Mouse (Mus musculus) regulatory T cell (primary cell): Measurements from ENCODE around the gene Lin7b.

Source experiments
- in situ Hi-C: fragments of 300-600 bp; cut with MboI, MseI; formaldehyde crosslinking; loops from one replicate; pipeline ENCODE4 v1.15.1; 2025; ENCODE audit warnings: high pct_unique_total_duplicates

Gene Lin7b

DNA sequence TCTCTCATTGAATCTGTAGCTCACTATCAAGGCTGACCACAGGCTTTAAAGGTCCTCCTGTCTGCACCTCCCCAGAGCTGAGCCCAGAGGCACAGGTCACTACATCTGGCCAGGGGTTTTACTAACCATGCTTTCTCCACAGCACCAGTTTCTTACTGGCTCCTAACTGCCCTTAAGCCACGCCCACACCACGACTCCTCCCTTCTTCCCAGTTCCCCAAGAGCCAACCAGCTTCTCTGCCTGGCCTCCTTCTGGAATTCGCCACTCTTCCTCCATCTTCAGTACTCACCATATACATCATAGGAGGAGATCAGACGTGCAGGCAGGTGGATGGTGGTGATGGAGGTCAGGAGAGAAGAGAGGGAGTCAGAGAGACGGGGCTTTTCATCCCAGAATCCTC, 17.3 kb downstream of the Lin7b start:
- in situ Hi-C loops = no loop called here

DNA sequence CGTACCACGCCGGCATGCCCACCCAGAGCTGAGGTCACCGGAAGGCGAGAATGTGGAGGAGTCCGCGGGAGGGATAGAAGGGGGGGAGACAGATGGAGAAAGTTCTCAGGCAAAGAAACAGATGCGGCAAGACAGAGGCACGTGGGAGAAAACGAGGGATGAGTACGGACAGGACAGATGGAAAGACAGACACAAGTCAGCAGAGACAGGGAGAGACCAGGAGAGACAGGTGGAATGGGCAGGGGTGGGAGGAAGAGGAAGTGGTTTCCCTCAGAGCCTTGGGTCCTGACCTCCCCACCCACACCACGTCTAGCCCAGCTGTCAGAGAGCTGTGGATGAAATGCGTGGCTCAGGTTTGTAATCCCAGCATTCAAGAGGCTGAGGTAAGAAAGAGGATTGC, 23.5 kb downstream of the Lin7b start:
- in situ Hi-C loops = no loop called here

DNA sequence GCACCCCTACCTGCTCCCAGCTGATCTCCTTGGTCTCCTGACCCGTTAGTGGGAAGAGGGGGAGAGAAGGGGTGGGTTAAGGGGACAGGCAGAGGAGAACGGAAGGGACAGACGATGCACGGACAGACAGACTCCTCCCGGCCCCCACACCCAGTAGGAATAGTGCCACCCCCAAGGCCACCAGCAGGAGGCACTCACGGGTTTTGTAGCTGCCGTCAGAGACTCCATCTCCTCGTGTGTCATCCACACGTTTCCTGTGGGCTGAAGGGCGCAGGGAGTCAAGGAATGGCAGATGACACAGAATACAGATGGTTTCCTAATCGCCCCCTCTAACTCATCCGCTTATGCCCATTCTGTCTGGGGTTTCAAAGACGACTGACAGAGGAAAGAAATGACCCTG, 26.8 kb downstream of the Lin7b start:
- in situ Hi-C loops = no loop called here

DNA sequence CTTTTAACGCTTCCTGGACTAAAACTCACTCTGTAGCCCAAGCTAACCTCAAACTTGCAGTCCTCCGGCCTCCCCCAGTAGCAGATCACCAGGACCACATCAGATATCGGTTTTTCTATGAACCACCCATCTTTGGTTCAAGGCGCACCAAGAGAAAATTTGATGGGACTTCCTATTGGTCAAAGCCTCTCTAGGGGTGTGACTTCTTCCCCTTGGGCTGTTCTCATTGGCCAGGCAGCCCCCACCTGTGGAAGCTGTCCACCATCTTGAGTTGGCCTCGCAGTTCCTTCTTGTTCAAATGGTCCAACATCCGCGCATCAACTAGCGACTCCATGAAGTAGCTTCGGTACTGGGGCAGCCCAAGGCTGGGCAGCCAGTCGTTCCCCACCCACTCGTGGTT, 28.3 kb downstream of the Lin7b start:
- in situ Hi-C loops = no loop called here

DNA sequence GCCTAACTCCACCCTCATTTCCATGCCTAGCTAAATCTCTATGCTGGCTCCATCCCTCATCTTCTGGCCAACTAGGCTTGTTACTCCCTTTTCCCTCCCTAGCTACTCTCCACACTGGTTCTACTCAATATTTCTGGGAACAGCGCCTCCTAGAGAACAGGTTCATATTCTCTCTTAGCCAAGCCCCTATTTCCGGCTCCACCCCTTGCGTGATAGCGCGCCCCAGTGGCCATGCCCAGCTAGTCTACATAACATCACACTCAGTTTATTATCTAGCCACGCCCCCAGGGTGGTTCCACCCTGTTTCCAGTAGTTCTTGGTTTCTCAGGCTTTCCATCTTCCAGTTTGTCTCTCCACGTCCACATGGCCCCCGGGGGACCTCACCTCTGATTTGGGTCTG, 29.1 kb downstream of the Lin7b start:
- in situ Hi-C loops = no loop called here

DNA sequence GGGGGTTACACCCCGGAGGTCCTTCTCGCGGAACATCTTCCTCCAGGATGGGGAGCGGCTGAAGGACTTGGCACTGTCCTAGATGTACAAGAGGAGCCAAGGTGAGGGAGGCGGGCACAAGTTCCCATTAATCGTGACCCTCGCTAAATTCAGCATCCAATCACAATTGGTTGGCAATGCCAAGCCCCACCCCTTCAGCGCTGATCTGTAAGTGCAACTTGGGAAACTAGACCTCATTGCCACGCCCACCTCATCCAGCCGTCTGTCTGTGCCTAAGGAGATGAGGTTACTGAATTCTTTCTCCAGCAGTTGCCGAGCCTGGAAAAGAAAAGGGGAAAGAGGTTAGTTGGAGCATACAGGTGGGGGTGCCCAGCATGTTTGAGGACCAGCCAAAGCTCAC, 29.7 kb downstream of the Lin7b start:
- in situ Hi-C loops = no loop called here

DNA sequence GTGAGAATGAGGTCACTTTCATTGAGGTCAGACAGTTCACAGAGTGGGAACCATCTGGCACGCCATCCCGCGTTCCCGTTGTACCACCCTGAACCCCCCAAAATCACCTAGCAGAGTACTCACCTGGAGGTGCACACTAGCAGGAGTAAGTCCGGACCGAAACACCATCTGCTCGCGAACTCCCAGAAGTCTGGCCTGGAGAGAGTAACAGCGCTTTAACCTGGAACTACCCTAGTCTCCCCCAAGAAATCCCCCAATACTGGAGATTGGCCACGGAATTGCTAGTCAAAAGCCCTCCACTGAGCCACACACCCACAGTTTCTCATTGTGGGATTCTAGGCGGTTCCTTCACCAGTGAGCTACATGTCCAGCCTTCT, 30.3 kb downstream of the Lin7b start:
- in situ Hi-C loops = no loop called here

DNA sequence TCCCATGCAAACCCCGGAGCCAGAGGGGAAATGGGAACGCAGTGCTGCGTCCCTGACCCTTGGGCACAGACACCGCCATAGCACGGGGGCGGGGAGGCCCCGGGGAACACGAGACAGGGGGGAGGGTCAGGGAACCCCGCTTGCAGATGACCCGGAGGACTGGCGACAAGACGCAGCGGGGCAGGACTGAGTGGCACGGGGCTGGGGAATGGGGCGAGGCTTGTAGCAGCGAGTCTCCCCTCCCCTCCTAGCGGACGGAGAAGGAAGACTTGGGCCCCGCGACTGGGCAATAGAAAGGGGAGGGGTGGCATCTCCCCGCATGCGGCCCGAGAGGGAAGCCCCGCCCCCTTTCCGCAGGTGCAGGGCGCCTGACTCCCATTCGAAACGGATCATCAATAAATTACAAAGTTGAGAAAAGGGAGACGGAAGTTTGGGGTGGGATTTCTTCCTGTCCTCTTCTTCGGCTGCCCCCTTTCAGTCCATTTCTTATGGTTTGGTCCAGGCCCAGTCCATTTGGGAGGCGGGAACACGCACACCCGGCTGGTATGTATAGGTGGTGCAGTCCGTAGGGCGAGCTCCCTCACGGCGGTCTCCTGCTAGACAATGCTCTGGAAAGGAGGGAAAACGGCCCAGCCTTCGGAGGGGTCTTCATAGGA, 30.8 kb downstream of the Lin7b start:
- in situ Hi-C loops = no loop called here

DNA sequence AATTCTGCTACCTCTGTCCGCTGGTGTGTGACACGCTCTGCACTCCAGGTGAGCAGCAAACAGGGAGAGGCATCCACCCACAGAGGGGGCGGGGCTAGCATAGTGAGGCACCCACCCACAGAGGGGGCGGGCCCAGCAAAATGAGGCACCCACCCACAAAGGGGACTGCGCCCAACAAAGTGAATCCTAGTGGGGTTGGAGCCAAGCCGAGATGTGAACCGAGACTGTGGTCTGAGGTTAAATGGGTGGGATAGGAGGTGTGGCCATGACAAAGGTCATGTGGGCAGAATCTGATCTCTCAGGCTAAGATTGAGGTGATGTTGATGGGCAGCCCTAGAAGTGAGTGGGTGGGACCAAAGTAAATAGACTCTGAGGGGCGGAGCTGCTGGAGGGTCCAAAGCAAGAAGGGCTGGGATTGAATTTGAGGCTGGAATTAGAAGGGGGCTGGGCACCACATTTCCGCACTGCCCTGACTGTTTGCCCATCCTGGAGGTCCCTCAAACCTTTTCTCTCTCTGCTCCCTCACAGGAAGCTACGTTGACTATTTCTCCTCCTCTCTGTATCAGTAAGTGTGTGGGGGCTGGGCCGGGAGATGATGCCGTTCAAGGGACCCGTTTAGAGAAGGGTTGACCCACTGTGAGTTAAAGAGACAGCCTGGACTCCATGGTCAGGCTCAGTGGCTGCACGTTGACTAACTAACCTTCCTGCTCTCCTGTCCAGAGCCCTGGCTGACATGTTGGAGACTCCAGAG, 32.0 kb downstream of the Lin7b start:
- in situ Hi-C loops = no loop called here

DNA sequence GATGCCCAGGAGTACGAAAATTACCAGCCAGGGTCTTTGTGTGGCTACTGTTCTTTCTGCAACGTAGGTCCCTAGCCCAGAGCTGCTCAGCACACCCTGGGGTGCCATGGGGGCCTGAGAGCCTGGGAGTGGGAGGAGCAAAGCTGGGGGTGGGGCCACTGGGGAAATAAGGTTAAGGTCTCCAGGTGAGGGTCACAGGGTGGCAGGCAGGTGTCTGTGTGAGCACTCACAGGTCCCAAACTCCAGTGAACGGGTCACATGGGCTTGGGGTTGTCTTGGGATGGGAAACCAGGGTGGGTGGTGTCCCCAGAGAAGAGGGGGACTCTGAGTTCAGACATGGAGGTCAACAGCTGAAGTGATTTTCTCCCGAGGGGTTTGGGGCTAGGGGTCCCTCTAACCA, 32.9 kb downstream of the Lin7b start:
- in situ Hi-C loops = no loop called here

DNA sequence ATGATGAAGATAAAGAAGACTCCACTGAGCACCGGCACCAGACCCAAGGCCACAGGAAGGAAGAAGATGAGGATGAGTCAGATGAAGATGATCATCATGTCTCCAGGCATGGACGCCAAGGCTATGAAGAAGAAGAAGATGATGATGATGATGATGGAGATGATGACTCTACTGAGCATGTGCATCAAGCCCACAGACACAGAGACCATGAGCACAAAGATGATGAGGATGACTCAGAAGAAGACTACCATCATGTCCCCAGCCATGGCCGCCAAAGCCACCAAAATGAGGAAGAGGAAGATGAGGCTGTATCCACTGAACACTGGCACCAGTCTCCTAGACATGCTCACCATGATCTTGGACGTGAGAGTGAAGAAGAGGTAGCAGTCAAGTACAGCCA, 34.1 kb downstream of the Lin7b start:
- in situ Hi-C loops = no loop called here

DNA sequence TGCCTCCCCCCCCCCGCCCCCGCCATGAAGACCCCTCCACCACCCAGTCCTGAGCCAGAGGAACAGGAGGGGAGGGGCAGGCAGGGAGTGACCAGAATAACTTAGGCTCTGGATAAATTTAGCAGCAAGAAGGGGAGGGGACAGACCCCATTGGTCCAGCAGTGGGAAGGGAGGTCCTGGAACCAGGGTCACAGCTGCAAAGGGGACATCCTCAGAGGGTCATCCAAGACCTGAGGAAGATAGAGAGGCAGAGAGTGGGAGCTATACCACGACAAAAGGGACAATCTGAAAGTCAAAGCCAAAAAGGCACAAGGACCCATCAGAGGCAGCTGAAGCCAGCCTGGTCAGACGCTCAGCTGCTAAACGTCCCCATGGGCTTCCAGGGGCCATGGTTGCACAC, 35.3 kb downstream of the Lin7b start, which contains the start of gene Hrc:
Gene Hrc, plus strand, starts transcription at position 235 of the 400 bp plus-strand sequence.
- in situ Hi-C loops = no loop called here

DNA sequence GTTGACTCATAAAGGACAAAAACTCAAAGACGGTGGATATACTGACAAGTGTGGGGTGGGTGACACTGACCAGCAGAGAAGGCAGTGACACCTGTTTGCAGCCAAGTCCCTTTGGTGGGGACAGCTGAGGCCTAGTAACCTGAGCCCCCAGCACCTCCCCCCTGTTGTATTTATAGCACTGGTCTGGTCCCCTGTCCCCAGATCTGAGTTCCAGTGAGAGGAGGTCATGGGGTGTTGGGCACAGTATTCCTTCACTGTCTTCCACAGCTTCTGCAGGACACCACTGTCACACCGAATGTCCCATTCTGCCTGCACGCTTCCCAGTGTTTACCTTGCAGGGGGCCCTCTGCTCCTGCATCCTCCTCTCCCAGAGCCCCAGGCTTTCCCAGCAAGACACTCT, 35.8 kb downstream of the Lin7b start:
- in situ Hi-C loops = no loop called here

DNA sequence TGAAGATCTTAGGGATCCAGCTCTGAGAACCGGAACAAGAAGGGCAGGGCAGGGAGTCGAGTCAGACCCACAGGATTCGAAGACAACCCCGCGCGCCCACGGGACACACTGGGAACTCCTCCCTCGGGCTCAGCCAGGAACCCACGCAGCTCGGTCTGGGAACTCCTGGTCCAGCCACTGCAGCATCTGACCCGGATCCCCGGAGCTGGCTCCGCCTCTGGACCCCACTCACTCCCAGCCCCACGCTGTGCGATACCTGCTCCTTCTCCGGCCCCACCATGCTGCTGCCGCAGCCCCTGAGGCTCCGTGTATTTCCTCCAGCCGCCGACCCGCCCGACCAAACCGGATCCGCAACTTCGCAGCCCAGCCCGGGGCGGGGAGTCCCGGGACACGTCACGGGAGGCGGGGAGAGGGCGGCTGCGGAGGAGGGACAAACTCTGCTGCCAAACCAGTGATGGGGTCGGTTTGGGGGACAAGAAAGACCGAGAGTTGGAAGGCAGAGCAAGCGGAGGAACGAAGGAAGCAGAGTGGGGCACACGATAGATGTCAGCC, 36.9 kb downstream of the Lin7b start, which contains the start of gene Trpm4:
Gene Trpm4, minus strand, starts transcription at position 350 of the 552 bp plus-strand sequence.
- in situ Hi-C loops = no loop called here

DNA sequence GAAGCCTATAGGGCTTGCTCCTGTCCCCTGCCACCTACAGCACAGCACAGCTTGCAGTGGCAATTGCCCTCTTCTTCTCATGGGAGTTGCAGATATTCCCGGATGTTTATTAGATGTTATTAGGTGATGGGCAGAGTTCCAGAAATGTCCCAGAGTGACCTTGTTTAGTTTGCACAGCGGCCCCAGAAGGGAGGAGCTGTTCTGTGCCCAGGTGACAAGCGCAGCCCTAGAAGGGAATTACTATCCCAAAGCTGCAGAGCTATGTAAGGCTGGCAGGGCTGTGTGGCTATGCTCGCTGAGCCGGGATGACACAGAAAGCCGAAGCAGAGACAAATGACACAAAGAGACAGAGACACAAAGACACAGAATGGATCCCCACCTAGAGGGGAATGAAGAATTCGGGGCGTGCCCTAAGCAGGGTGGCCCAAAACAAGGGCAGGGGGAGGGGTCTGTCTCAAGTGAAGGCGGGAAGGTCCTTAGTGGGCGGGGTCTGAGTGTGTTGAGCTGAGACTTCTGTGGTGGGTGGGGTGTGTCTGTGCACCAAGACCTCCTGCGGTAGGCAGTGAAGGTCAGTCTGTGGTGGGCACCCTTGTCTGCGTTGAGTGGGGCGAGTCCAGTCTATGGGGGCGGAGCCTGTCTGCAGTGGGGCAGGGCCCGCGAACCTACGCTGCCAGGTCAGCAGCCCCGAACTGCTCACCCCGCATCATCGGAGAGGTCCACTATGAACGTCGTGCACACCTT, 37.5 kb downstream of the Lin7b start:
- in situ Hi-C loops = no loop called here

DNA sequence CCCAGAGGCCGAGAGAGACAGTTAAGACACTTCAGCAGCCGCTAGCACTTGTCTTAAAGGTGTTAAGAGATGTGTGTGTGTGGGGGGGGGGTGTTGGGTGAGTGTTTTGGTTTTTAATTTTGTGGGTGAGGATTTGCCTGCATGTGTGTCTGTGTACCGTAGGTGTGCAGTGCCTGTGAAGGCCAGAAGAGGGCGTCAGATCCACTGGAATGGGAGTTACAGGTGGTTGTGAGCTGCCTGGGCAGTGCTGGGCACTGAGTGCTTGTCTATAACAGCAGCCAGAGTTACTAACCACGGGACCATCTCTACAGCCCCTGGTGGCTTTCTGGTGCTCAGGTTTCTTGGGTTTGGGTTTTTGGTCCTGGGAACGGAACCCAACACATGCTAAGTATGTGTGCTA, 38.9 kb downstream of the Lin7b start:
- in situ Hi-C loops = no loop called here

DNA sequence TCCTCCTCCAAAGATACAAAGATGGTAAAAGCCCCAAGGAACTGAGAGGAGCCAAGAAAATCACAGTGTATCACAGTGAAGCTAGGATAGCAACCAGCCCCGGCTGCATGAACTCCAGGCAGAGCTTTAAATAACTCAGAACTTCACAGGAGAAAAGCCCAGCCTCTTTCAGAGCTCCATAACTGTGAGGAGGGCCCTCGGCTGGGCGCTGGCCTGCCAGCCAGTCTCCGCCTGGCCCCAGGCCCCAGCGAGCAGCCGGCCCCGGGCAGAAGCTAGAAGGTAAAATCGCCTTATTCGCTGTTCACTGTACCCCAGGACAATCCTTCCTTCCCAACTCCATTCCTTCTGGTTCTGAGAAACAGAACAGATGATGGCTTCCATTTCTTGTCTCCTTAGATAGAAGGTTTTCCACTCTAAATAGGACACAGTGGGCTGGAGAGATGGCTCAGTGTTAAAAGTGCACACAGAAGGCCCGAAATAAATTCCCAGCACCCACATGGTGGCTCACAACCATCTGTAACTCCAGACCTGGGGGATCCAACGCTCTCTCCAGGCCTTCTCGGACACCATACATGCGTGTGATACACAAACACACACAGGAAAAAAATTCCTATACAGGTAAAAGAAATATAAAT, 41.4 kb downstream of the Lin7b start:
- in situ Hi-C loops = no loop called here

DNA sequence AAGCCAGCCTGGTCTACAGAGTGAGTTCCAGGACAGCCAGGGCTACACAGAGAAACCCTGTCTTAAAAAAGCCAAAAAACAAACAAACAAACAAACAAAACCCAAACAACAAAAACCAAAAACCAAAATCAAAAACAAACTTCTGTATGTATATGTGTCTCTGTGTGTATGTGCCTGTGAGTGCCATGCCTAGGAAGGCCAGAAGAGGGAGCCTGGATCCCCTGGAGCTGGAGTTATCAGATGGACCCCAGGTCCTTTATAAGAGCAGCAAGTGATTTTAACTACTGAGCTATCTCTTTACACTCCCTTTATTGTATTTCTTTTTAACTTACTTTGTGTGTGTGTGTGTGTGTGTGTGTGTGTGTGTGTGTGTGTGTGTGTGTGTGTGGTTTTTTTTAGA, 44.6 kb downstream of the Lin7b start:
- in situ Hi-C loops = no loop called here

DNA sequence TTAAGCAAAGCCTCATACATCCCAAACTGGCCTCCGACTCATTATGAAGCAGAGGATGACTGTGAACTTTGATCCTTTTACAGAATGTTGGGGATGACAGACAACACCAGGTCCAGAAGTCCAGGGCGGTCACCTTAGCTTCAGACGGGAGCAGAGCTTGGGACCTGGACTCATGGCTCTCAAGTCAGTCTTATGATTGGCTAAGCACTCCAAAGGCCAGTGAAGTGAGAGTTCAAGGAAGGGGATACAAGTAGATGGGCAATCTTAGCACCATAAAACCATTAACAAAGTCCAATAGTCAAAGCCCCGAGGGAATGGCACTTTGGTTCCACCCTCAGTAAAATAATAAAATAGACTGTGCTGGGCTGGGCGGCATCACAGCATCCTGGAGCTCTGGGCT, 47.3 kb downstream of the Lin7b start:
- in situ Hi-C loops = no loop called here

DNA sequence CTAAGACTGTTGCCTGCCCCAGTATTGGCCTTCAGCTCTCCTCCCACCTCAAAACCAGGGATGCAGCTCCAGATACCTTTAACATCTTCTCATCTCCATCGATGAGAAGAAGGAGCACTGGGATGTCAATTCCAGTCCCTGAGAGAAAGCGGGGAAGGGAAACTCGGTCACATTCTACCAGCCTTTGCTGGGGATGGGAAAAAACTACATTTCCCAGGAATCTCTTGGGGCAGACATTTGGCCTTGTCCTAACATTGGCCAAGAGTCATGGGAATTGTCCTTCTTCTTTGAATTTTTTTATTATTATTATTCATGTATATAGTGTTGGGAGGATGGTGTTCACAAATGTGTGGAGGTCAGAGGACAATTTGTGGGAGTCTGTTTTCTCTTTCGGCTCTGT, 48.1 kb downstream of the Lin7b start:
- in situ Hi-C loops = no loop called here
